Mouse (Mus musculus) C2C12 (cell line): Measurements from ENCODE around the gene Lgals8.

ENCODE experiments used
- CEBPB ChIP-seq: IDR thresholded peaks from one replicate; pipeline ENCODE4 v1.6.1; 2011; ENCODE audit warnings: low read depth, mild to moderate bottlenecking, control low read depth, moderate library complexity
- CTCF ChIP-seq: IDR thresholded peaks from one replicate; pipeline ENCODE4 v1.5.1; 2011; ENCODE audit not compliant: control insufficient read depth, insufficient read depth, insufficient read length
- MAX ChIP-seq: IDR thresholded peaks from one replicate; pipeline ENCODE4 v1.6.1; 2011; ENCODE audit warnings: mild to moderate bottlenecking, control low read depth
- MYOD1 ChIP-seq: IDR thresholded peaks from one replicate; pipeline ENCODE4 v1.6.1; 2011; ENCODE audit warnings: low read depth; ENCODE audit not compliant: control insufficient read depth, insufficient read length
- MYOG ChIP-seq: IDR thresholded peaks from one replicate; pipeline ENCODE4 v1.6.1; 2011; ENCODE audit not compliant: control insufficient read depth, insufficient read length; ENCODE audit errors: extremely low read depth
- USF1 ChIP-seq: IDR thresholded peaks from one replicate; pipeline ENCODE4 v1.6.1; 2011; ENCODE audit warnings: low read depth, mild to moderate bottlenecking, control low read depth, moderate library complexity

DNA sequence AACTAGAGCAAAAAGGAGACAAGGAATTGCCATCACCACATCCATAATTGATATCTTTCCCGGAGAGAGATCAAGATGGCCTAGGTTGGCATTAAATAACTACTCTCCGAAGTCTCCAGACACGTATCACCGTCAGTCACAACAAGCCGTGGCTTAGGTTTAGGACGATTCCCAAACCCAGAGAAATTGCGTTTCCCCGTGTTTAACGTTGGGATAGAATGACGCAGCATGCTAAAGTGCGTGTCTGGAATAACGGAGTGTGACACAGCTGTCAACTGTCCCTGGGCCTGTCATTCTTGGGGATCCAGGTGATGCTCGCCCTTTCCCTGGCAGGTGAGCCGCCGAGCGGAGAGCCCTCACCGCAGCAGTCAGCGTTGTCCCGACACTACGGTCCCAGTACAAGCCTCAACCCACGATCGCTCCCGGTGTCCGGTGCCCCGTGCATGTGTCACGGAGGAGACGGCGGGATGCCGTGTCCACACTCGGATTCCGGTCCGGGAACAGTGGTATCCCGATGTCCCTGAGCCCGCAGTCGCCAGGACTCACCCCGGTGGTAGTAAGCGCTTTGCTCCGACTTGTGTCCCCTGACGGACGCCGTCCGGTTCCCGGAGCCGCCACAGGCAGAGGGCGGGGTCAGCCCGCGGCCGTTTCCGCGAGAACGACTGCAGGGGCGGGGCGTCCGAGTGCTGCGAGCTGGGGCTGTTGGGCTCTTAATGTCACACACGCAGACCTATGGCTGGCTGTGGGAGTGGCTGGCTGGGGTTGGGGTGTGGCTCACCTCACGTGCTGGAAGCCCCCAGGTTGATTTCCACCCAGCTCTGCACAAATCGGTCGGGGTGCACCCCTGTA, 3.6 kb downstream of the Lgals8 start:
- TF ChIP-seq CTCF (no peak), MYOG (no peak), MAX (no peak), USF1 (no peak), CEBPB (no peak), MYOD1 (no peak)
